Mouse (Mus musculus): ENCODE measurements at regions not wholly inside any gene's neighbourhood (a gene's known extent, or its start where the extent isn't known, plus 50 kb on each side); places are given as distances from the start of the nearest gene placed in this dataset.

DNA sequence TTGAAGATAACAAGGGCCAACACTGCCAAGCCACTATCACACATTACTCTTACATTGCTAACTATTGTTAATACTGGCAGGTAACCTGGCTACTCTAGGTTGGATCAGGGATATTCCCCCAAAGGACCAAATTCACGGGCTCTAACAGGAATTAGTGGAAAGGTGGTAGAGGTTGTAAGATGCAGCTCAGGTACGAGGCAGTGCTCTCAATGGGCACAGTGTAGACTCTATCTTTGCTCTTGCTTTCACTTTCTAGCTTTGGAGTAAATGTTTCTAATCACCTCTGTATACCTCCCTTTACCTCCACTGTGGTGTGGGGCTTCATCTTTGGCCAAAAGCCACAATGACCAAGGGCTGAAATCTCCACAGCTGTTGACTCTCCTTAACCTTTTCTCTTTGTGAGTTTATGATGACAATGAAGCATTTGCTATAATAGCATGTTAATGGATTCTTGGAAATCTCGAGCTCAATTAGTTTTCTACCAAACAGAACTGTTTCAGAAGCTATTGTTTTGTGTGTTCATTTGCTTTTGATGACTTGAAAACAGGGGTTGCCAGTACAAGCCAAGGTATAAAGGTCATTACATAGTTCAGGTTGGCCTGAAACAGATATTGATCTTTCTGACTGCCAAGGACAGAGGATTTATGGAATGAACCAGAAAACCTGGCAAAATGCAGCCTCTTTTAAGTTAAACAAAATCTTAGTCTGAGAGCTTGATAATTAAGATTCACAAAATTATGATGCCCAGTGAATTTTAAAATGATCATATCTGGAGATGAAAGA lies 454.1 kb downstream of the 1190002N15Rik start:
- TF ChIP-seq CTCF (IDR thresholded peaks at IDR 0.05; ENCODE audit: borderline replicate concordance, insufficient read depth, low read length) (no peak), POLR2A (IDR thresholded peaks at IDR 0.05; ENCODE audit: low read depth, low read length) (no peak)

Measured in embryonic fibroblast, embryonic 13.5 days (primary cell).